Mouse (Mus musculus) kidney, postnatal 0 days (tissue): ENCODE data around the gene B230217C12Rik. TPM values are rescaled to one million over a fixed set of nuclear protein-coding genes. Genes with fewer than 3 reads are reported as not detected.
"Not testable (repeated sequence)": the region's sequence is repeated elsewhere in the genome, so short reads cannot be mapped to it uniquely, and the experiment has no call there.

ENCODE experiments used
- ATAC-seq: fragments of 200-750 bp; cut with Nextera tagmentation; replicated peaks from 2 replicates; pipeline ENCODE4 v1.8.0; 2017; ENCODE audit warnings: low read depth, moderate number of reproducible peaks, moderate TSS enrichment, moderate library complexity; ENCODE audit not compliant: low FRiP score
- DNase-seq: peaks from one replicate; pipeline ENCODE4 v3.0.0-alpha.2; 2016; ENCODE audit warnings: low spot score
- H3K27ac ChIP-seq: fragments of 300-500 bp; sonication (generic); 2 replicates; pipeline ENCODE4 v1.5.1; 2014; ENCODE audit warnings: mild to moderate bottlenecking
- H3K27me3 ChIP-seq: fragments of 300-500 bp; sonication (generic); 2 replicates; pipeline ENCODE4 v1.6.1; 2014; ENCODE audit warnings: low read length, mixed read lengths; ENCODE audit not compliant: insufficient read depth
- H3K36me3 ChIP-seq: fragments of 300-500 bp; sonication (generic); 2 replicates; pipeline ENCODE4 v1.6.1; 2014; ENCODE audit warnings: low read length, mixed read lengths; ENCODE audit not compliant: insufficient read depth
- H3K4me1 ChIP-seq: fragments of 300-500 bp; sonication (generic); replicated peaks from 2 replicates; pipeline ENCODE4 v1.6.1; 2014; ENCODE audit warnings: antibody characterized with exemption, low read length, mixed read lengths; ENCODE audit not compliant: insufficient read depth
- H3K4me2 ChIP-seq: fragments of 300-500 bp; sonication (generic); 2 replicates; pipeline ENCODE4 v1.6.1; 2014; ENCODE audit warnings: mild to moderate bottlenecking, low read length, moderate library complexity, mixed read lengths
- H3K4me3 ChIP-seq: fragments of 300-500 bp; sonication (generic); replicated peaks from 2 replicates; pipeline ENCODE4 v1.5.1; 2014; ENCODE audit warnings: low read depth, low read length
- H3K9ac ChIP-seq: fragments of 300-500 bp; sonication (generic); 2 replicates; pipeline ENCODE4 v1.6.1; 2014; ENCODE audit warnings: low read depth, low read length
- H3K9me3 ChIP-seq: fragments of 300-500 bp; sonication (generic); replicated peaks from 2 replicates; pipeline ENCODE4 v1.6.1; 2016; ENCODE audit warnings: low read length, inconsistent platforms, mixed read lengths
- CTCF ChIP-seq: IDR thresholded peaks from 2 replicates; pipeline ENCODE4 v1.5.1; 2016; ENCODE audit warnings: antibody characterized with exemption, low read depth, mild to moderate bottlenecking, moderate library complexity
- WGBS: fragments of 180-500 bp; shearing (Covaris S2); extraction: QIAGEN DNeasy Blood & Tissue Kit; methylation state at CpG from one replicate; pipeline ENCODE4 v1.1.7; 2014; 5-methylcytosine and 5-hydroxymethylcytosine counted together
- polyA plus RNA-seq: library from polyadenylated mRNA; unstranded; fragments of >200 nt; fragmentation: Nextera tagmentation; extraction: Ambion mirVana; gene quantifications from 2 replicates; pipeline ENCODE4 v1.2.1, GENCODE M21; 2015

Gene B230217C12Rik
- polyA plus RNA-seq, 1 experiment from 2014 or later = 5.6 TPM

GRCm38 (mm10) chr11:97836541-97836940, 4.0 kb upstream of the B230217C12Rik start:
- ATAC-seq = no peak
- Histone ChIP-seq H3K27ac (no peak overlapping the region), H3K36me3 (peaks cover 36% of the 10 kb centered on the region), H3K9ac (no peak overlapping the region), H3K4me2 (no peak overlapping the region), H3K27me3 (no peaks in the 10 kb centered on the region), H3K9me3 (no peaks in the 10 kb centered on the region), H3K4me1 (no peaks in the 10 kb centered on the region), H3K4me3 (no peak overlapping the region)
- TF ChIP-seq CTCF = no peak
- no peak for DNase-seq
- 65% methylated on average over 8 of the region's 8 CpGs for WGBS

GRCm38 (mm10) chr11:97837051-97837450, 3.5 kb upstream of the B230217C12Rik start:
- not testable (repeated sequence) for H3K27me3 ChIP-seq, H3K4me3 ChIP-seq, ATAC-seq, H3K4me1 ChIP-seq, H3K9me3 ChIP-seq, H3K4me2 ChIP-seq, DNase-seq, H3K9ac ChIP-seq, H3K27ac ChIP-seq
- 87% methylated on average over 9 of the region's 9 CpGs for WGBS
- H3K36me3 ChIP-seq = peaks cover 36% of the 10 kb centered on the region

GRCm38 (mm10) chr11:97837641-97838149, 2.9 kb upstream of the B230217C12Rik start:
- Histone ChIP-seq H3K4me2 (no peak overlapping the region), H3K9ac (no peak overlapping the region), H3K27ac (no peak overlapping the region), H3K9me3 (no peaks in the 10 kb centered on the region), H3K4me1 (no peaks in the 10 kb centered on the region), H3K36me3 (peaks cover 36% of the 10 kb centered on the region), H3K4me3 (no peak overlapping the region), H3K27me3 (no peaks in the 10 kb centered on the region)
- no peak for TF ChIP-seq CTCF
- ATAC-seq (no peak), DNase-seq (no peak)
- WGBS = 80% methylated on average over 7 of the region's 7 CpGs

- no peak overlapping the region for H3K4me3 ChIP-seq
- peak overlapping the region; percentile 8; the same call in 1 of the 2 replicates for H3K27ac ChIP-seq
- H3K9ac ChIP-seq = no peak overlapping the region
- H3K9me3 ChIP-seq = no peaks in the 10 kb centered on the region
- DNase-seq = no peak
- no peaks in the 10 kb centered on the region for H3K27me3 ChIP-seq
- H3K4me1 ChIP-seq = no peaks in the 10 kb centered on the region
- 35% methylated on average over 10 of the region's 10 CpGs for WGBS
- no peak for TF ChIP-seq CTCF
- H3K4me2 ChIP-seq = no peak overlapping the region
- ATAC-seq = no peak
- peaks cover 28% of the 10 kb centered on the region for H3K36me3 ChIP-seq
These were observed 1.7 kb upstream of the B230217C12Rik start for GRCm38 (mm10) chr11:97838779-97839440.

- H3K9ac ChIP-seq = no peak overlapping the region
- no peaks in the 10 kb centered on the region for H3K9me3 ChIP-seq
- DNase-seq (no peak), ATAC-seq (no peak)
- H3K27me3 ChIP-seq = no peaks in the 10 kb centered on the region
- H3K4me1 ChIP-seq = no peaks in the 10 kb centered on the region
- H3K4me3 ChIP-seq = no peak overlapping the region
- H3K4me2 ChIP-seq = no peak overlapping the region
- peaks cover 21% of the 10 kb centered on the region for H3K36me3 ChIP-seq
- H3K27ac ChIP-seq = peak overlapping the region; percentile 8; the same call in 1 of the 2 replicates
- WGBS = 50% methylated on average over 11 of the region's 11 CpGs
- no peak for TF ChIP-seq CTCF
These were observed 992 bp upstream of the B230217C12Rik start for GRCm38 (mm10) chr11:97839441-97840134.

GRCm38 (mm10) chr11:97840135-97840490, 467 bp upstream of the B230217C12Rik start:
- H3K36me3 ChIP-seq = peaks cover 16% of the 10 kb centered on the region; the same call in 1 of the 2 replicates
- no peak overlapping the region for H3K9ac ChIP-seq
- no peaks in the 10 kb centered on the region for H3K9me3 ChIP-seq
- ATAC-seq (no peak), DNase-seq (no peak)
- peak overlapping the region; percentile 58; the same call in 1 of the 2 replicates for H3K27ac ChIP-seq
- peak overlapping the region; percentile 65 for H3K4me2 ChIP-seq
- H3K4me1 ChIP-seq = no peaks in the 10 kb centered on the region
- WGBS = 60% methylated on average over 2 of the region's 2 CpGs
- no peaks in the 10 kb centered on the region for H3K27me3 ChIP-seq
- TF ChIP-seq CTCF = no peak
- no peak overlapping the region for H3K4me3 ChIP-seq
